Comparison of ENCODE assay signal across 16 mouse cellular contexts in genomic region chr3:40058281-40058680, GRCm38 (mm10).
DNase-seq lines count a peak whose midpoint lies in the region; ATAC-seq and TF ChIP-seq lines count a peak whose summit lies in the region.
"Had no signal": no experiment of that assay in that cellular context is flagged by ENCODE, and none has a peak within 500 bp of the region (broad histone marks: within the 10 kb centered on the region; RNA-seq: fewer than 3 reads in every experiment).

No protein-coding gene starts in this region.

- no peaks in the 10 kb centered on the region for H3K9me3 ChIP-seq in lung, postnatal 0 days (ENCODE audit: low read length)
- no peaks in the 10 kb centered on the region for H3K9me3 ChIP-seq in forebrain, embryonic 10.5 days
- H3K9me3 ChIP-seq: limb, embryonic 12.5 days; liver, embryonic 15.5 days; stomach, embryonic 15.5 days had no signal

- TF ChIP-seq POLR2A in embryonic fibroblast, embryonic 13.5 days (IDR thresholded peaks at IDR 0.05; ENCODE audit: low read depth, low read length) = no peak
- no peak for TF ChIP-seq POLR2A in small intestine, adult 2 months (IDR thresholded peaks at IDR 0.05; ENCODE audit: low read depth, low read length)

- H3K9ac ChIP-seq in lung, postnatal 0 days (replicated peaks; ENCODE audit: low read depth) = no peak overlapping the region
- H3K9ac ChIP-seq: forebrain, postnatal 0 days; limb, embryonic 12.5 days; liver, embryonic 15.5 days; stomach, embryonic 15.5 days had no signal

- no peaks in the 10 kb centered on the region for H3K27me3 ChIP-seq in lung, postnatal 0 days (replicated peaks; ENCODE audit: insufficient read depth, low read length)
- H3K27me3 ChIP-seq in small intestine, adult 2 months (ENCODE audit: control insufficient read depth, insufficient read depth, low read length) = no peaks in the 10 kb centered on the region
- no peaks in the 10 kb centered on the region for H3K27me3 ChIP-seq in forebrain, embryonic 10.5 days (ENCODE audit: poor library complexity, severe bottlenecking)
- H3K27me3 ChIP-seq: limb, embryonic 12.5 days; liver, embryonic 15.5 days; stomach, embryonic 15.5 days had no signal

- H3K36me3 ChIP-seq in lung, postnatal 0 days (ENCODE audit: insufficient read depth, low read length) = no peaks in the 10 kb centered on the region
- no peaks in the 10 kb centered on the region for H3K36me3 ChIP-seq in small intestine, adult 2 months (ENCODE audit: control insufficient read depth, insufficient read depth, low read length)
- no peaks in the 10 kb centered on the region for H3K36me3 ChIP-seq in forebrain, embryonic 10.5 days (replicated peaks)
- H3K36me3 ChIP-seq: limb, embryonic 12.5 days; liver, embryonic 15.5 days; stomach, embryonic 15.5 days had no signal

- TF ChIP-seq CTCF in lung, postnatal 0 days (IDR thresholded peaks at IDR 0.05) = no peak
- TF ChIP-seq CTCF in embryonic fibroblast, embryonic 13.5 days (IDR thresholded peaks at IDR 0.05; ENCODE audit: borderline replicate concordance, insufficient read depth, low read length) = no peak
- TF ChIP-seq CTCF in small intestine, adult 2 months (IDR thresholded peaks at IDR 0.05; ENCODE audit: extremely low read depth, insufficient read length, insufficient replicate concordance, low read depth, low read length) = no peak

- 66% methylated on average over 5 of the region's 5 CpGs for WGBS in lung, postnatal 0 days
- WGBS in small intestine, adult 2 months = 55% methylated on average over 5 of the region's 5 CpGs
- WGBS in forebrain, embryonic 10.5 days = 84% methylated on average over 5 of the region's 5 CpGs

- peak; percentile 4 for DNase-seq in gastrocnemius, postnatal 14 days
- no peak for DNase-seq in gastrocnemius, postnatal 4 days (ENCODE audit: low spot score in 2 of 2)
- peak; percentile 11 for DNase-seq in lung, postnatal 0 days (ENCODE audit: low spot score)
- no peak for DNase-seq in lung, postnatal 4 days
- DNase-seq in forebrain, embryonic 10.5 days (ENCODE audit: extremely low spot score, low spot score) = no peak
- DNase-seq: cerebellum, adult 9-10 months; forebrain, postnatal 0 days; gastrocnemius, postnatal 25 days; thymus, adult 2 months had no signal

- no peak overlapping the region for H3K4me3 ChIP-seq in lung, postnatal 0 days (ENCODE audit: low read depth, low read length)
- H3K4me3 ChIP-seq in embryonic fibroblast, embryonic 13.5 days (ENCODE audit: insufficient read depth, low read length) = no peak overlapping the region
- H3K4me3 ChIP-seq in small intestine, adult 2 months (ENCODE audit: low read depth, low read length) = no peak overlapping the region
- no peak overlapping the region for H3K4me3 ChIP-seq in forebrain, embryonic 10.5 days
- H3K4me3 ChIP-seq: limb, embryonic 12.5 days; liver, embryonic 15.5 days; stomach, embryonic 15.5 days had no signal

- TF ChIP-seq EP300 in lung, postnatal 0 days (IDR thresholded peaks at IDR 0.05) = no peak

- no peak overlapping the region for H3K27ac ChIP-seq in lung, postnatal 0 days (ENCODE audit: low read length)
- H3K27ac ChIP-seq in embryonic fibroblast, embryonic 13.5 days (ENCODE audit: insufficient read depth, low read length) = peak overlapping the region; percentile 91
- peak overlapping the region; percentile 29 for H3K27ac ChIP-seq in small intestine, adult 2 months (ENCODE audit: insufficient read depth, low read depth, low read length)
- H3K27ac ChIP-seq in forebrain, embryonic 10.5 days = no peak overlapping the region
- H3K27ac ChIP-seq: limb, embryonic 12.5 days; liver, embryonic 15.5 days; stomach, embryonic 15.5 days had no signal

- ATAC-seq in lung, postnatal 0 days = no peak
- ATAC-seq: forebrain, postnatal 0 days; midbrain, embryonic 16.5 days had no signal

- intact Hi-C loops in gastrocnemius, postnatal 14 days (cut with DNase I; ENCODE audit: low total_unique reads) = no loop called here

- H3K4me2 ChIP-seq in lung, postnatal 0 days (replicated peaks; ENCODE audit: low read depth, low read length) = no peak overlapping the region
- H3K4me2 ChIP-seq: heart, embryonic 11.5 days; limb, embryonic 12.5 days; liver, embryonic 15.5 days; stomach, embryonic 15.5 days had no signal

- no peaks in the 10 kb centered on the region for H3K4me1 ChIP-seq in lung, postnatal 0 days (ENCODE audit: insufficient read depth, low read depth, low read length)
- peaks cover 6% of the 10 kb centered on the region for H3K4me1 ChIP-seq in embryonic fibroblast, embryonic 13.5 days (ENCODE audit: control insufficient read depth, insufficient read depth, low read length)
- no peaks in the 10 kb centered on the region for H3K4me1 ChIP-seq in small intestine, adult 2 months (ENCODE audit: control insufficient read depth, insufficient read depth, insufficient read length, low read length)
- no peaks in the 10 kb centered on the region for H3K4me1 ChIP-seq in forebrain, embryonic 10.5 days
- H3K4me1 ChIP-seq: limb, embryonic 12.5 days; liver, embryonic 15.5 days; stomach, embryonic 15.5 days had no signal

Comparison
In these comparisons a context has a peak if more than half of its experiments do, and no peak if none do; other contexts are left out.
1. DNase-seq: peak in gastrocnemius, postnatal 14 days (single experiment) and lung, postnatal 0 days (single experiment); none in gastrocnemius, postnatal 4 days (0 of 2), lung, postnatal 4 days (0 of 2) and forebrain, embryonic 10.5 days (single experiment).
2. H3K27ac ChIP-seq: peak in embryonic fibroblast, embryonic 13.5 days (single experiment) and small intestine, adult 2 months (single experiment); none in lung, postnatal 0 days (single experiment) and forebrain, embryonic 10.5 days (single experiment).